Mouse (Mus musculus) liver, embryonic 14.5 days (tissue): ENCODE results near the gene Fastkd5.

ENCODE experiments used
- CTCF ChIP-seq: IDR thresholded peaks from 2 replicates; pipeline ENCODE4 v1.5.1; 2016; ENCODE audit warnings: antibody characterized with exemption, low read depth, control low read depth
- EP300 ChIP-seq: IDR thresholded peaks from 2 replicates; pipeline ENCODE4 v1.6.1; 2016; ENCODE audit warnings: antibody characterized with exemption, low read depth

DNA sequence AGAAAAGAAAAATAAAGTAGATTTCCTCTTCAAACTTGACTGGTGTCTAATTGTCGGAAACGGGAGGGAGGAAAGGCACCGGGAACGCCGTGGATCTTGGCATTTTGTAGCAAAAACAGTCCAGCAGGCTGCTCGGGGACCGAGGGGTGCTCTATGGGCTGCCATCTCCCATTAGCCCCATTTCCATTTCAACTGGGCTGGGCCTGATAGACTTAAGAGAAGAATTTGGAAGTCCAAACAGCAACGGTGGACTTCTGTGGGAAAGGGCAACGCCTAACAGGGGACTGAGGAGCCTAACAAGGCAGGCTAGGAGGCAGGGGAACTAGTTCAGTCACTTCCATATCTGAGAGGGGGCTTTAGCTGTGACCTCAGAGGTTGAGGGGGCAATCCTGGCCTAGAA lies 52.8 kb downstream of the Fastkd5 start:
- TF ChIP-seq CTCF (no peak), EP300 (no peak)
